Mouse (Mus musculus): ENCODE data around the gene Fhl3. TPM values are rescaled to one million over a fixed set of nuclear protein-coding genes. Genes with fewer than 3 reads are reported as not detected.

Gene Fhl3
- polyA plus RNA-seq, 1 experiment from 2014 or later = 5.2 TPM

- no peak for TF ChIP-seq CTCF (IDR thresholded peaks at IDR 0.05)
- no peak for TF ChIP-seq EP300 (IDR thresholded peaks at IDR 0.05)
- 0 out of 2 replicates have a peak, but pooled peaks cover 1% of the 10 kb centered on the region for H3K4me1 ChIP-seq (ENCODE audit: insufficient read depth, low read depth, low read length)
- H3K27ac ChIP-seq (ENCODE audit: low read length) = no peak overlapping the region
- H3K27me3 ChIP-seq (replicated peaks; ENCODE audit: insufficient read depth, low read length) = no peaks in the 10 kb centered on the region
- H3K4me3 ChIP-seq (ENCODE audit: low read depth, low read length) = no peak overlapping the region
- H3K9me3 ChIP-seq (ENCODE audit: low read length) = no peaks in the 10 kb centered on the region
- H3K36me3 ChIP-seq (ENCODE audit: insufficient read depth, low read length) = 0 out of 2 replicates have a peak, but pooled peaks cover 3% of the 10 kb centered on the region
- WGBS = 55% methylated on average over 2 of the region's 2 CpGs
- DNase-seq (ENCODE audit: low spot score) (no peak), ATAC-seq (no peak)
- no peak overlapping the region for H3K9ac ChIP-seq (replicated peaks; ENCODE audit: low read depth)
- no peak overlapping the region for H3K4me2 ChIP-seq (replicated peaks; ENCODE audit: low read depth, low read length)
Observed at GRCm38 (mm10) chr4:124736952-124737351, 36.5 kb downstream of the Fhl3 start.

GRCm38 (mm10) chr4:124737486-124737885, 37.0 kb downstream of the Fhl3 start:
- Histone ChIP-seq H3K9ac (replicated peaks; ENCODE audit: low read depth) (no peak overlapping the region), H3K4me1 (ENCODE audit: insufficient read depth, low read depth, low read length) (0 out of 2 replicates have a peak, but pooled peaks cover 4% of the 10 kb centered on the region), H3K27me3 (replicated peaks; ENCODE audit: insufficient read depth, low read length) (no peaks in the 10 kb centered on the region), H3K36me3 (ENCODE audit: insufficient read depth, low read length) (no peaks in the 10 kb centered on the region), H3K27ac (ENCODE audit: low read length) (no peak overlapping the region), H3K4me2 (replicated peaks; ENCODE audit: low read depth, low read length) (no peak overlapping the region), H3K4me3 (ENCODE audit: low read depth, low read length) (no peak overlapping the region), H3K9me3 (ENCODE audit: low read length) (no peaks in the 10 kb centered on the region)
- DNase-seq (ENCODE audit: low spot score) = no peak
- 78% methylated on average over 5 of the region's 5 CpGs for WGBS
- TF ChIP-seq CTCF (IDR thresholded peaks at IDR 0.05) (no peak), EP300 (IDR thresholded peaks at IDR 0.05) (no peak)
- ATAC-seq = no peak

DNA sequence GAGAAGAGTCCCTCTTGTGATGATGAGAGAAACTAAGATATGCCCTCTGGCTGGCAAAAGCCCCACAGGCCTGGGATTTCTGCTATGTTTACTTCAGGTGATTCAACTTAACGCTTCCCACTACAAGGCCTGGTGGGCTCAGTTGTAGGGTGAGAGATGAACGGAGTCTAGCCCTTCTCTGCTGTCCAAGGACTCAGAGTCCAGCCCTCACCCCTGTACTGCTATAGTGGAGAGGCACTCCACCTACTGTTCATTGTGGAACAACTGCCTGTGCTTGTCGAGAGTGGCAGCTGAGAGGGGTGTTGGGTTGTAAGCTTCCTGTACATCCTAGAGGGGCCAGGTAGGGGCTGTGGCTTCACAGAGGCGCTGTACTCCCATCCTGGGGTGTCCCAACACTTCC, 37.5 kb downstream of the Fhl3 start:
- no peaks in the 10 kb centered on the region for H3K27me3 ChIP-seq (replicated peaks; ENCODE audit: insufficient read depth, low read length)
- H3K36me3 ChIP-seq (ENCODE audit: insufficient read depth, low read length) = no peaks in the 10 kb centered on the region
- H3K4me3 ChIP-seq (ENCODE audit: low read depth, low read length) = no peak overlapping the region
- no peak overlapping the region for H3K4me2 ChIP-seq (replicated peaks; ENCODE audit: low read depth, low read length)
- H3K4me1 ChIP-seq (ENCODE audit: insufficient read depth, low read depth, low read length) = 0 out of 2 replicates have a peak, but pooled peaks cover 4% of the 10 kb centered on the region
- H3K9ac ChIP-seq (replicated peaks; ENCODE audit: low read depth) = no peak overlapping the region
- DNase-seq (ENCODE audit: low spot score) = no peak
- TF ChIP-seq CTCF (IDR thresholded peaks at IDR 0.05) (peak; percentile 36), EP300 (IDR thresholded peaks at IDR 0.05) (no peak)
- no peak overlapping the region for H3K27ac ChIP-seq (ENCODE audit: low read length)
- no peak for ATAC-seq
- WGBS = 43% methylated on average over 4 of the region's 4 CpGs
- no peaks in the 10 kb centered on the region for H3K9me3 ChIP-seq (ENCODE audit: low read length)

- 75% methylated on average over 1 of the region's 1 CpGs for WGBS
- ATAC-seq (no peak), DNase-seq (ENCODE audit: low spot score) (no peak)
- no peaks in the 10 kb centered on the region for H3K36me3 ChIP-seq (ENCODE audit: insufficient read depth, low read length)
- H3K27ac ChIP-seq (ENCODE audit: low read length) = no peak overlapping the region
- no peaks in the 10 kb centered on the region for H3K9me3 ChIP-seq (ENCODE audit: low read length)
- no peak overlapping the region for H3K9ac ChIP-seq (replicated peaks; ENCODE audit: low read depth)
- TF ChIP-seq CTCF (IDR thresholded peaks at IDR 0.05) = no peak
- no peak for TF ChIP-seq EP300 (IDR thresholded peaks at IDR 0.05)
- H3K4me1 ChIP-seq (ENCODE audit: insufficient read depth, low read depth, low read length) = 0 out of 2 replicates have a peak, but pooled peaks cover 4% of the 10 kb centered on the region
- no peak overlapping the region for H3K4me2 ChIP-seq (replicated peaks; ENCODE audit: low read depth, low read length)
- H3K4me3 ChIP-seq (ENCODE audit: low read depth, low read length) = no peak overlapping the region
- no peaks in the 10 kb centered on the region for H3K27me3 ChIP-seq (replicated peaks; ENCODE audit: insufficient read depth, low read length)
Observed at GRCm38 (mm10) chr4:124738783-124739182, 38.3 kb downstream of the Fhl3 start.

DNA sequence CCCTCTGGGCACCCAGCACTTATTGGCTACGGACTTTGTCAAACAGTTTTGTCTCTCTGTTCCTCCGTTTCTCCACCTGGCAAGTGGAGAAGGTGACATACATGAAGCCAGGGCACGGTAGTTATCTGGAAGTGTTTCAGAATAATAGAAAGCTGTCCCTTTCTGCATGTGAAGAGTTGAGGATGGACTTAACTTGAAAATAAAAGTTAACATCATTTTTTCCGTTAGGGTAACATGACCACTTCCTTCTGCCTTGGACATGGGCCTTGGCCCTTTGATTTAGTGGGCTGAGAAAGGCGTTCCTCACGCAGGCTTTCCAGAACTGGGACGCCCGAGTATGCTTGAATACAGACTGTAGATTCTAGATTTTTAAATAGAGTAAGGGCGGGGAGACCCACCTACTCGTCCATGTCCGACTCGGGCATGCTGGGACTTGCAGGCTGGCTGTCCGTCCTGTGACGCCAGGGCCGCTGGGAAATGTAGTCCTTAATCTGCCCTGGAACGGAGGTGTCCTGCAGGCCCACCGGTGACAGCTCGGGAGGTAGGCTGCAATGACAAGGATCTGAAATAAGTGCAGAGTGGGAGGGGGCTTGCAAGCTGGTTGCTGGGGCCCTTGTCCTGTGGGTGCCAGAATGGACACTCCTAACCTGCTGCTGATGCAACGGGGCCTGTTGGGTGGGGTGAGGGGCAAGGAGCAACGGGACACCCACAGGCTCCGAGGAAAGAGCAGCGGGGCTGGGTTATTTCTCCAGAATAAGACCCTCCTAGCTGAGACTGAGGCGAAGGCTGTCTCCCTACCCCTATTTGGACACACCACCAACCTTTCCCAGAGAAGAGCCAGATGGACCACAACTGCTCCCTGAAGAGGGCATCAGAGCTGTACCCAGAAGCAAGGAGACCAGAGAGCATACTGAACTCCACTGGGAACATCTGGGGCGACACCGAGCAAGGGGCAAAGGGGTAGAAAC, 41.2 kb downstream of the Fhl3 start, which contains the start of gene Inpp5b:
TSS of gene Inpp5b (plus strand) at position 475 of the 968 bp plus-strand sequence.
- Histone ChIP-seq H3K36me3 (ENCODE audit: insufficient read depth, low read length) (no peaks in the 10 kb centered on the region), H3K4me3 (ENCODE audit: low read depth, low read length) (peak within 1 kb of the TSS; percentile 57), H3K27ac (ENCODE audit: low read length) (no peak within 1 kb of the TSS), H3K27me3 (replicated peaks; ENCODE audit: insufficient read depth, low read length) (no peaks in the 10 kb centered on the region), H3K4me2 (replicated peaks; ENCODE audit: low read depth, low read length) (peak within 1 kb of the TSS; percentile 73), H3K4me1 (ENCODE audit: insufficient read depth, low read depth, low read length) (0 out of 2 replicates have a peak, but pooled peaks cover 4% of the 10 kb centered on the region), H3K9me3 (ENCODE audit: low read length) (no peaks in the 10 kb centered on the region), H3K9ac (replicated peaks; ENCODE audit: low read depth) (peak within 1 kb of the TSS; percentile 51)
- TF ChIP-seq EP300 (IDR thresholded peaks at IDR 0.05) (no peak), CTCF (IDR thresholded peaks at IDR 0.05) (no peak)
- DNase-seq (ENCODE audit: low spot score) (peak; percentile 77), ATAC-seq (peak; percentile 91)
- WGBS = 13% methylated on average over 25 of the region's 25 CpGs

DNA sequence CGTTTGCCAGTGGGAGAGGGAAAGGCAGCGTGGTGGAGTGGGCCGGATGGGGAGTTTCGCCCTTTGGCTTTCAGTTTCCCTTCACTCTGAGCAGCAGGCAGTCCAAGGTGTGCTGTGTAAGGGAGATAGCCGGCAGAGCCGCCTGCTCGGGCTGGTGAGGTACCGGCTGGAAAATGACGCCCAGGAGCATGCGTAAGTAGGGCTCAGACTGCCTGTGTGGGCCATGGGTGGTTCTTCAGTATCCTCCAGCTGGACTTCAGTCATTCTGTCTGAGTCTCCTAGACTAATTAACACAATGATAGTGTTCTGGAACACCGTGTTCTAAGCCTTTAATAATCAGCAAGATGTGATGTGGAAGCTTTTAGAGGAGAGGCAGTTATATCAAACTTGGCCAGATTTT, 42.3 kb downstream of the Fhl3 start:
- Histone ChIP-seq H3K4me3 (ENCODE audit: low read depth, low read length) (no peak overlapping the region), H3K9me3 (ENCODE audit: low read length) (no peaks in the 10 kb centered on the region), H3K27ac (ENCODE audit: low read length) (no peak overlapping the region), H3K4me1 (ENCODE audit: insufficient read depth, low read depth, low read length) (0 out of 2 replicates have a peak, but pooled peaks cover 4% of the 10 kb centered on the region), H3K36me3 (ENCODE audit: insufficient read depth, low read length) (no peaks in the 10 kb centered on the region), H3K4me2 (replicated peaks; ENCODE audit: low read depth, low read length) (no peak overlapping the region), H3K27me3 (replicated peaks; ENCODE audit: insufficient read depth, low read length) (no peaks in the 10 kb centered on the region), H3K9ac (replicated peaks; ENCODE audit: low read depth) (no peak overlapping the region)
- TF ChIP-seq EP300 (IDR thresholded peaks at IDR 0.05) (no peak), CTCF (IDR thresholded peaks at IDR 0.05) (no peak)
- WGBS = 86% methylated on average over 11 of the region's 11 CpGs
- ATAC-seq (no peak), DNase-seq (ENCODE audit: low spot score) (no peak)
